Mouse (Mus musculus): ENCODE data around the gene Vav2. TPM values are rescaled to one million over a fixed set of nuclear protein-coding genes. Genes with fewer than 3 reads are reported as not detected.

The Vav2 gene
- total RNA-seq, 2 experiments from 2014 or later: 5.6 to 8.9 TPM

DNA sequence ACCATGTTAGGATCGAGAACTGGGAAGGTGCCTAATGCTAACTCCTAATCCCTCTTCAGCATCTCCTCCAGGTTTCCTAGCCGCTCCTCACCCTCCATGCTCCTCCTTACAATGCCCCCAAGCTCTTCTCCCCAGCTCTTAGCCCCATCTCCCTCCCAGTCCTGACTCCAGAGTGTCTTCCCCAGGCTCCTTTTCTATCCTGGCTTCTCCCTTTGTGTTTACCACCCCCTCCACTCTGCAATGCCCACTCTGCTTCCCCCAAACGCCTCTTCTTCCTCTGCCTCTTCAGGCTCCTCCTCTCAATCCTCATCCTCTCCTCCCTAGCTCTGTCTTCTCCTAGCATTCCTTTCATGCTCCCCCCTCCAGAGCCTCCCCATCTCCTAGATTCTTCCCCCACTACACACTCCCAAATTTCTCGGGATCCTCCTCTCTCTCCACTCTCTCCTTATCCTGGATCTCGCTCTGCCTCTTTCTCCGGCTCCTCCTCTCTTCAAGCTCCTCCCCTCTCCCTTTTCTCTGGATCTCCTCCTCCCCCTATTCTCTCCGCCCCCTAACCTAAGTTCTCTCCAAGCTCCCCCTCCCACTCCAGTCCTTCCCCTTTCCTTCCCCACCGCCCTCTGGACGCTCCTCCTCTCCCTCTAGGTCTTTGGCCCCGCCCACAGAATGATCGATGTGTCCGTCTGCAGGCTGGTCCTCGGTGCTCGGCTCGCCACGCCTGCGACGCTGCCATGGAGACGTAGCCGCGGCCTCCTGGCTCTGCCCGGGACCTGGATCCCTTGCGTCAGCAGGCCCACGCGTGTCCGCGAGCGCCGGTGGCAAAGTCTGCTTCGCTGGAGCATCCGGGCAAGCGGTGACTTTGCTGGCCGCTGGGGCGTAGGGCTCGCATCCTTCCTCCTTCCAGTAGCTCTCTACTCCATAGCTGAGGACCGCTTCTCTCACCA lies 15.2 kb upstream of the Vav2 start, which contains the start of gene Brd3os:
Brd3os (plus strand) TSS at position 558 of the 941 bp plus-strand sequence.
- peak; percentile 91 for DNase-seq

- no peak for DNase-seq
Measured at GRCm38 (mm10) chr2:27438281-27438680, 11.4 kb upstream of the Vav2 start.

DNA sequence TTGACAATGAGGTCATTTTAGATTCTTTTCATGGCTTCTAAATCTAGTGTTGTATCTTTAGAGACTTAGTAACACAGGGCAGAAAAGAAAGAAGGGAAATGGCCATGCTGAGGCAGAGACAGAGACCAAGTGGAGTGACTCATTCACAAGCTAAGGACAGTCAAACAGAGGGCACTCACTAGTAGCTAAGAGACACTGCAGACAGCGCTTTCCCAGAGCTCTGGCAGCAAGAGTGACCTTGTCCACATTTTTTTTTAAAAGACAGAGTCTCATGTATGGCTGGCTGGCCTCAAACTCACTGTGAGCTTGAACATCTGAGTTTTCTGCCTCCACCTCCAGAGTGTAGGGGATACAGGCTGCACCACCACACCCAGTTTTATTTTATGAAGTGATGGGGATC lies 11.0 kb upstream of the Vav2 start:
- DNase-seq: no peak

GRCm38 (mm10) chr2:27432599-27432998 lies 5.8 kb upstream of the Vav2 start:
- DNase-seq: no peak

- no peak for DNase-seq
Measured at GRCm38 (mm10) chr2:27430621-27431020, 3.8 kb upstream of the Vav2 start.

DNA sequence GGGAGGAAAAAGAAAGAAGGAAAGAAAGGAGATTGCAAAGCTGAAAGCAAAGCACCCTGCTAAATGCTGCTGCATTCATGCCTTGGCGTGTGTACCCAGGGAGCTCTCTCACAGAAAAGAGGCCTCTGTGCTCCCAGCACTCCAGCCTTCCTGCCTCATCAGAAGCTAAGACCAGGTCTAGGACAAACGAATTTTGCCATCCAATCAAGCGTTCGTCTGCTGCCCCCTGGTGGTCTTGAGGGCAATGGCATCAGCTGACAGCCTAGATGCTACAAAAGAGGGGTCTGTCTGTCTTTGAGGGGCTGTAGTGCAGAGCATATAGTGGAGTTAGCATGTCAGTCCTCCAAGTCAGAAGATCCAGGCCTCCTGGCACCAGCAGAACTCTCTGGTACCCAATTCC lies 1.2 kb upstream of the Vav2 start:
- DNase-seq: peak; percentile 88

DNA sequence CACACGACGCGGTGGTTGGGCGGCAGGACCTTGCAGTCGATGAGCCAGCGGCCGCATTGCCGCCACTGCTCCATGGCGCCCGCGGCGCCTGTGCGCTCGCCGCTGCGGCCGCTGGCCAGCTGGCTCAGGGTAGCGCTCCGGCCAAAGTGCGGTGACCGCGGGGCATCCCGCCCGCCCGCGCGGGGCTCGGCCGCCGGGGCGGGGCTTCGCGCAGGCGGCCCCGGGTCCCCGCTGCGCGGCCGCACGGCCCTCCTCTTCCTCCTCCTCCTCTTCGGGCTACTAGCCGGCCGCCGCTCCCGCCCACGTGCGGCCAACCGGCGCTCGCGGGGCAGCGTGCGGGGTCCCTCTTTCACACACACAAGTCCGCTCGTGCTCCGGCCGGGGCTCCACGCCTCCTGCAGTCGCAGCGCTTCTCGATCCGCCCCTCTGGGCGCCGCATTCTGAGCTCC lies 403 bp downstream of the Vav2 start:
- DNase-seq: peak; percentile 53

DNA sequence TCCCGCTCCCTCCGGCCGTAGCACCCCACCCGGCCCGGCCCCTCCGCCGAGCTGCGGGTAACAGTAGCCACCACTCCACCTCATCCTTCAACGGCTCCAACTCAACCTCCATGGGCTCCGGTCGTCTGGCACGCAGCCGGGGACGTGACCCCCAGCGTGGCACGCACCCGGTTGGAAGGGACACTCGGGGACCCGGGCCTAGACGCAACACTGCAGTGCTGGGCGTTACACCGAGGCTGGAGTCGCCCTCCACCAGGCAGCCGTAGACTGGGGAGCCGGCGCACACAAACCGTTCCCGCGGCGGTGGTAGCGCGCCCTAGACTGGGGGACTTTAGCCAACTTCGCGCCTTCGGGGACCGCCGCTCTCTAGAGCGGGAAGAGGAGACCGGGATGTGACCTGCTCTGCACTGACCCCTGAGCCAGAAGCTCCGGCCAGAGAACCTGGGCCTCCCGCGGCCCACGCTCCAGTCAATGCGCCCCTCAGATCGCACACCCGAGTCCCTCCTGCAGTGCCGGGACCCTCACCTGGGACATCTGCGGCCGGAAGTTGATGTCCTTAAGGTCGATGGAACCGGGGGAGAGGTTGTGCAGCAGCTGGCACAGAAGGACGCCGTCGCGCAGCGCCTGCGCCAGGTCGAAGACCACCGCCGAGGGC lies 955 bp downstream of the Vav2 start:
- DNase-seq: peak; percentile 53

DNA sequence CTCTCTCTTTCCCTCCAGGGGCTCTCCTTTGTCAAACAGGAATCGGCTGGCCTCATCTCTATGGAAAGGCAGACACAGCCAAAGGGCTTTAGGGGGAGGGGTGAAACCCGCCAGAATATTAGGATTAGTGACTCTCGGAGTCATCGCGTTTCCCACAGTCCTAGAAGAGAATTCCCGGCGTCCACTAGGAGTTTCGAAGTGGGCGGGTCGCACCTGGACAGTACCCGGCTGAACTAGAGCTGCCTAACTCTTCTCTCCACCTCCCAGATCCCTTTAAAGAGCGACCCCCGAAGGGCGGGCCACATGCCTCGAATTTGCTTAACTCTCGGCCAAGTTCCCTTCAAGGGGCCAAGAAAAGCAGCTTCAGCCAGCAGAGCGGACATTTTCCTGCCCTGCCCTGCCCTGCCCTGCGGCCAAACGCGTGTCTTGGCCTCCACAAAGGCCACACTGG lies 1.6 kb downstream of the Vav2 start:
- DNase-seq: no peak

- no peak for DNase-seq
Measured at GRCm38 (mm10) chr2:27423596-27423995, 3.2 kb downstream of the Vav2 start.

DNA sequence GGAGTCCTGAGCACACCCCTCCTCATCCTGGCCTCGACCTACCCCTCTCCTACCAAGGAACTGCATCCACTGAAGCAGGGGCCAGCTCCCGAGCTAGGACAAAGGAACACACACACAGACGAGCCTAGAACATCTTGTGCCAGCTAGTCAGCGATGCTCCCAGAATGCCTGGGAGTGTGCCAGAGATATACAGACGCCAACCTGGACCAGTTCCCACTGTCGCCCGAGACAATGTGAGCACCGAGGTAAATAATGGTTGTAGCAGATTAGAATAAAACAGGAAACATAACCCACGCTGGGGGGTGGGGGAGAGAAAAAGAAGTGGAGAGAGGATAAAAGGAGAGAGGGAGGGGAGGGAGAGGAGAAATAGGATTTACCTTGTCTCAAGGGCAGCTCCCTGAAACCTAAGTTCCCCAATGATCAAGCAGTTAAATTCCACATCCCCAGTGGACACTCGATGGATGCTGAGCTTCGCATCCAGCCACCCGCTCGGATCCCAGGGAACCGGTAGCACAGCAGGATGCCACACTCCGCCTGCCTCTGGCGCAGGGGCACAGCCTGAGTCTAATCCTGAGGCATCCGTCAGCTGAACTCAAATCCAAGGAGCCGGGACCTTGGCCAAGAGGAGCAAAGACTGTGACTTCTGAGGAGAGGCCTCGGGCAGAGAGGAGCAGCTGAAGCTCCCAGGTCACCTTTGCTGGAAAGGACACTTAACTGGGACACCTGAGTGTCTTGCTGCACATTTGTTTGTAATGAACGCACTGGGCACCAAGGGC lies 5.4 kb downstream of the Vav2 start:
- no peak for DNase-seq

DNA sequence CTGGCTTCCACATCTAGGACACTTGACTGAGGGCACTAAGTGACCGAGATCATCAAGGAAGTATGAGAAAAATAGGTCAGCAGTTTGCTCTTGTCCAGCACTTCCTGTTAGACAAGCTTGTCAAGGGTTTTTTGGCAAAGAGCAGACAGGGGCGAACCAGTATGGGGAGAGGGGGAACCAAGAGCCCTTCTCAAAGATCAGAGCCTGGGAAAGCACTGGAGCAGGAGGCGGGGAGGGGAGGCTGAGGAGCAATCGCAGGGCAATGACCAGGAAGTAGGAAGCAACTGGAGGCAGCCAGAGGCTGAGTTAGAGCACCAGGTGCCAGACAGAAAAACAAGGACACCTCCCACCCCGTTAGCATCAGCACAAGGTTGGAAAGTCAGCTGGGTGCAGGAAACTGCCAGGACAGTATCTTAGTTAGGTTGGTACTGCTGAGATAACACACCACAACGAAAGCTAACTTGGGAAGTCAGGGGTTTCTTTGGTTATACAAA lies 8.2 kb downstream of the Vav2 start:
- DNase-seq: no peak

DNA sequence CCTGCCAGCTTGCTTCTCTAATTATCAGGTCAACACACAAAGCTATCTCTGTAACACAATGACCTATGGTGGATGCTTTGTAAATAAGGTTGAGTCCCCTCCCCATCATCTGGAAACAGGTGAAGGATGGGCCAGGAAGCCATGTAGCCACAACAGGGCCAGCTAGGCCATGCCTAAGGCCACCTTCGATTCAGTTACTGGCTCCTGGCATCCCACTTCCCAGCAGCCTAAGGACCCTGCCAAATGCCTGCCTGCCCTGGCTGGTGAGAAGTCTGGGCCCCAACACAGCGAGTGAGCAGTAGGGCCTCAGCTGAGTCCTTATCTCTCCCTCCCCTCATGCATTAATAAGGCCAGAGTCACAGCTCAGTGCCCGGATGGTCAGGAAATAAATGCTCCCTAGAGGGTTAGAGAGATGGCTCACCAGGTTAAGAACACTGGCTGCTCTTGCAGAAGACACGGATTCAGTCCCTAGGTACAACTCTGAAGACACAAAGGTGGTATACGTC lies 9.1 kb downstream of the Vav2 start:
- DNase-seq: no peak

- DNase-seq: no peak
Measured at GRCm38 (mm10) chr2:27416425-27416824, 10.4 kb downstream of the Vav2 start.

GRCm38 (mm10) chr2:27415060-27415783 lies 11.6 kb downstream of the Vav2 start:
- no peak for DNase-seq

DNA sequence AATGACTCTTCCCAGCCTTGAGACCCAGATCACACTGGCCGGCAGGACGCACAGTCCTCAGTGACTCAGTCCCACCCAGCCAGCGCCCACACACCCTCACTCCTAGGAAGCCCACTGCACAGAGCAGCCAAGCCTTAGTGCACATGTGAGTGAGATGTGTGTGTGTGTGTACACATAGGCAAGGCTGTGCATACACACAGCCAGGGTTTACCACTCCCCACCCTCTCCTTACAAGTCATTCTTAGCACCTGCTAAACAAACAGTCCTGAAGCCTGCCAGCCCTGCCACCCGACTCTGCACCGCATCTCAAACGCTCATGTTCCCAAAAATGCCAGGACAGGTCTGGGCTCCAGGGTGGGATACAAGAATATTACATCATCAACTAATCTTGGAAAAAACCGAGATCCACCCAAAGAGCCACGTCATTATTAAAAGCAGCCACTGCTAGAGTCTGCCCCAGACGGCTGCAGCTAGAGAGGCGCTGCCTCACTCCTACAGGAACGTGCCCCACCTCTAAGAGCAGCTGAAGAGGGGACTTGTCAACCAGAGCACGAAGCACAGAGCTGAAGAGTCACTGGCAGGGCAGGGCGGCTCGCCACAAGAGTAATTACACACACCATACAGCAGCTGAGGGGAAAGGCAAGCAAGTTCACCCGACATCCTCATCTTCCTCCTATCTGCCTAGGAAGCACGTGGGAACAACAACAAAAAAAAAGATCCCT lies 12.7 kb downstream of the Vav2 start:
- DNase-seq: no peak

GRCm38 (mm10) chr2:27413582-27413935 lies 13.3 kb downstream of the Vav2 start:
- DNase-seq: no peak

DNA sequence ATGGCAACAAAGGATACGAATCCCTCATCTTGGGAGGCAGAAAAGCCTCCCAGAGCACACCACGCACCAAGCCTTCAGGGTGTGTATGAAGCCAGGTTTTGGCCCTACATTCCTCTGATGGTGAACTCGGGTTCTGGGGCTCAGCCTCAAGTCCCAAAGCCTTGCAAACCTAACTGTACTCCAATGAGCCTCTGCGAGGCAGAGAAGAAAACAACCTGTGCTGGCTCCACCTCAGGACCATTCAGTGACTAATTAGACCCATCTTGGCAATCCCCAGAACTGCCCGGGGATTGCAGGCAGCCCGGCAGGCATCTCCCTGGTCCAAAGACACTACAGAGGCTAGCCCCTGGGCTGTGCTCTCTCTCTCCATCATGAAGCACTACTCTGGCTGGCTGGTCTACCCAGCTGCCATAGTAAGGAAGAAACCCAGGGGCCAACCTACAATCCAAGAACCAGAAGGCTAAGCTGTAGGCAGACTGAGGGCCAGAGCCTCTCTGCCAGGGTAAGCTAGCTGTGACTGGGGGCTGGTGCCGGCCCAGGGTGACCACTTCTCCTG lies 14.5 kb downstream of the Vav2 start:
- DNase-seq: no peak

GRCm38 (mm10) chr2:27411688-27412174 lies 15.1 kb downstream of the Vav2 start:
- no peak for DNase-seq

DNA sequence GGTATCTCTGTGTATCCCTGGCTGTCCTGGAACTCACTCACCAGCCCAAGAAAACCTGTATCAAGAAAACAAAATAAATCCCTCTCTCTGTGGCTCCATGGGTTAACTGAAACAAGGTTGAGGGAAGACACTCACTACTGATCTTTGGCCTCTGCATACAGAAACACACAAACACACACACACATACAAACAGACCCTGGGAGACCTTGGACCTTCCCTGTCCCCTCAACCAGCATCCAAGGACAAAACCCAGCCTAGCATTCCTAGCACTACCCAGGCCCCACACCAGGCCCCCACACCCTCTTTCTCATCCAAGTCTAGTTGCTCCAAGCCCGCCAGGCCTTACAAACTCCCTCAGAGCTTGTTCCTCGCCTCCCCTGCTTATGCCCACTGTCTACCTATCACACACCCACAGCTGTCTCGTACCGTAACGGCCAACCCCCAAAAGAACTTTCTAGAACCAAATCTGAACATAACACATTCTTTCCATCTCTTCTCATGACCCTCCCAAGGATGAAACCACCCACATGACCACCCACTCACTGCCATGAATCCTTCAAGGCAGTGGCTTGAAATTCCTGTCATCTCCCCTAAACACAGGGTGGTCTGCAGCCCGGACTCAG lies 16.2 kb downstream of the Vav2 start:
- no peak for DNase-seq

Data from gastrocnemius, postnatal 10 days (tissue).